In the genomic region with DNA sequence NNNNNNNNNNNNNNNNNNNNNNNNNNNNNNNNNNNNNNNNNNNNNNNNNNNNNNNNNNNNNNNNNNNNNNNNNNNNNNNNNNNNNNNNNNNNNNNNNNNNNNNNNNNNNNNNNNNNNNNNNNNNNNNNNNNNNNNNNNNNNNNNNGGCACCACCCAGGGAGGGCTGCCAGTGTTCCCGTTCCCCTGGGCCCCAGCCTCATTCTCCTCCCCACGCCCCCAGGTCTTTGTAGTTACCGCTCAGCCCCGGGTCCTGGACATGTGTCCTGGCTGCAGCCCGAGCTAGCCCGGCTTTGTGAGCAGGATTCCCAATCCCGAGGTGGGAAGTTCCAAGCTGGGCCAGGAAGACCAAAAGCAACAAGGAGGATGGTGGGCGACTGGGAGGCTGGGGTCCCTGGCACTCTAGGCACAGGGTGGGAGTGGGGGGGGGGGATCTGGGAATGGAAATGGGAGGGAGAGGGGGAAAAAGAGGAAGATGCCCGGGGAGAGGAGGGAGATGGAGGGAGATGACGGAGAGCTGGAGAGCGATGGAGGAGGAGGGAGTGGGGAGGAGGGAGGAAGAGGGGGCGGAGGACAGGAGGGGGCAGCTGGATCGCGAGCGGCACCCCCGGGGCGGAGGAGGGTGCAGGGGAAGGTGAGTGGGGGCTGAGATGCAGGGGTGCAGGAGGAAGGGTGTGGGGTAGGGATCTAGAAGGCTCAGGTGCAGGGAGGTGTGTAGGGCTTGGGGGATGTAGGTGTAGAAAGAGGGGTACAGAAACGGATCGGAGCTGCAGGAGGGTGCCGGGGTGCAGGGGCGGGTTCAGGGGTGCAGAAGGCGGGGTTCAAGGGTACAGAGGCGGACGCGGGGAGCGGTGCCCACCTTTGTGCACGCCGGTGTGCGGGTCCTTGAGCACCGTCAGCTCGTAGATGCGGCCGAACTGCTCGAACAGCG, we compare ENCODE assay signal across 8 mouse cellular contexts. TPM values are rescaled to one million over a fixed set of nuclear protein-coding genes. Genes with fewer than 3 reads are reported as not detected.
A peak's percentile ranks its signal among the peaks of the same experiment; 100 is the strongest.
DNase-seq lines count a peak whose midpoint lies in the region; ATAC-seq and TF ChIP-seq lines count a peak whose summit lies in the region.

No protein-coding gene starts in this region.

- peaks cover 16% of the 10 kb centered on the region for H3K4me1 ChIP-seq in limb, embryonic 10.5 days
- H3K4me1 ChIP-seq in small intestine, adult 2 months (ENCODE audit: control insufficient read depth, insufficient read depth, insufficient read length, low read length) = peaks cover 8% of the 10 kb centered on the region; the same call in 1 of the 2 replicates

- 5% methylated on average over 31 of the region's 35 CpGs for WGBS in limb, embryonic 10.5 days
- WGBS in small intestine, adult 2 months = 5% methylated on average over 35 of the region's 35 CpGs

- no peak for ATAC-seq in frontal cortex, adult (ENCODE audit: low TSS enrichment)

- no peak for TF ChIP-seq CTCF in gastrocnemius, adult 2 months (IDR thresholded peaks at IDR 0.05)
- TF ChIP-seq CTCF in small intestine, adult 2 months (IDR thresholded peaks at IDR 0.05; ENCODE audit: extremely low read depth, insufficient read length, insufficient replicate concordance, low read depth, low read length) = no peak

- no peak for TF ChIP-seq POLR2A in small intestine, adult 2 months (IDR thresholded peaks at IDR 0.05; ENCODE audit: low read depth, low read length)

- intact Hi-C loops in gastrocnemius, adult 2 months (cut with DNase I) = no loop called here

- no peaks in the 10 kb centered on the region for H3K9me3 ChIP-seq in limb, embryonic 10.5 days (replicated peaks)

- DNase-seq in gastrocnemius, adult 2 months = no peak
- DNase-seq in gastrocnemius, postnatal 25 days = no peak
- peak; percentile 34 for DNase-seq in thymus, postnatal 14 days
- DNase-seq in thymus, postnatal 36 days = no peak
- no peak for DNase-seq in limb, embryonic 10.5 days (ENCODE audit: low spot score)
- no peak for DNase-seq in urinary bladder, adult 18-20 months (ENCODE audit: low spot score in 2 of 2)

- peaks cover 13% of the 10 kb centered on the region for H3K36me3 ChIP-seq in limb, embryonic 10.5 days
- H3K36me3 ChIP-seq in small intestine, adult 2 months (ENCODE audit: control insufficient read depth, insufficient read depth, low read length) = peaks cover 4% of the 10 kb centered on the region; the same call in 1 of the 2 replicates

- peak overlapping the region; percentile 78 for H3K4me3 ChIP-seq in gastrocnemius, adult 2 months
- peak overlapping the region; percentile 51 for H3K4me3 ChIP-seq in limb, embryonic 10.5 days
- peak overlapping the region; percentile 65 for H3K4me3 ChIP-seq in small intestine, adult 2 months (ENCODE audit: low read depth, low read length)

- H3K27ac ChIP-seq in gastrocnemius, adult 2 months = peak overlapping the region; percentile 49; the same call in 1 of the 2 replicates
- H3K27ac ChIP-seq in limb, embryonic 10.5 days = peak overlapping the region; percentile 25; the same call in 1 of the 2 replicates
- no peak overlapping the region for H3K27ac ChIP-seq in small intestine, adult 2 months (ENCODE audit: insufficient read depth, low read depth, low read length)

- peaks cover 59% of the 10 kb centered on the region for H3K27me3 ChIP-seq in limb, embryonic 10.5 days (ENCODE audit: low read depth, poor library complexity, severe bottlenecking)
- peaks cover 26% of the 10 kb centered on the region for H3K27me3 ChIP-seq in small intestine, adult 2 months (ENCODE audit: control insufficient read depth, insufficient read depth, low read length)

RNA-seq across cellular contexts. Expression of gene Celf5, which starts 0.6 kb away (rescaled TPM):
- total RNA-seq in gastrocnemius, adult 2 months (2021) = under 1 TPM in 1 of 2 experiments, not detected in 1; 0.17 TPM
- under 1 TPM in 1 of 2 experiments, not detected in 1; 0.24 TPM for total RNA-seq in gastrocnemius, postnatal 25 days (2021)
- polyA plus RNA-seq in limb, embryonic 10.5 days (2016; fragmentation: Nextera tagmentation; extraction: Ambion mirVana) = 0.24 and 0.48 TPM in 2 replicates
- 1.1 and 3.3 TPM in 2 replicates for polyA plus RNA-seq in small intestine, adult 2 months (2012; rRNA removed)

RNA-seq across cellular contexts. Expression of gene Ncln, which starts 14.3 kb away (rescaled TPM):
- 10 to 100 TPM; 38.3 to 44.8 TPM for total RNA-seq in gastrocnemius, adult 2 months (2021)
- total RNA-seq in gastrocnemius, postnatal 25 days (2021) = 10 to 100 TPM; 34.2 to 47.8 TPM
- polyA plus RNA-seq in limb, embryonic 10.5 days (2016; fragmentation: Nextera tagmentation; extraction: Ambion mirVana) = 100 and 102 TPM in 2 replicates
- polyA plus RNA-seq in small intestine, adult 2 months (2012; rRNA removed) = 196 and 354 TPM in 2 replicates

RNA-seq across cellular contexts. Expression of gene S1pr4, which starts 18.1 kb away (rescaled TPM):
- 1 to 10 TPM in 1 of 2 experiments, under 1 TPM in 1; 0.97 to 1.2 TPM for total RNA-seq in gastrocnemius, adult 2 months (2021)
- under 1 TPM; 0.99 to 1.00 TPM for total RNA-seq in gastrocnemius, postnatal 25 days (2021)
- polyA plus RNA-seq in limb, embryonic 10.5 days (2016; fragmentation: Nextera tagmentation; extraction: Ambion mirVana) = 0.34 and 0.39 TPM in 2 replicates
- 4.0 and 5.6 TPM in 2 replicates for polyA plus RNA-seq in small intestine, adult 2 months (2012; rRNA removed)

RNA-seq across cellular contexts. Expression of gene Nfic, which starts 26.4 kb away (rescaled TPM):
- total RNA-seq in gastrocnemius, adult 2 months (2021) = 100 to 1,000 TPM; 207 to 215 TPM
- 100 to 1,000 TPM; 215 to 268 TPM for total RNA-seq in gastrocnemius, postnatal 25 days (2021)
- 9.3 and 19.8 TPM in 2 replicates for polyA plus RNA-seq in limb, embryonic 10.5 days (2016; fragmentation: Nextera tagmentation; extraction: Ambion mirVana)
- polyA plus RNA-seq in small intestine, adult 2 months (2012; rRNA removed) = 15.5 and 19.4 TPM in 2 replicates

RNA-seq across cellular contexts. Expression of gene Gna15, which starts 42.2 kb away (rescaled TPM):
- total RNA-seq in gastrocnemius, adult 2 months (2021) = under 1 TPM; 0.26 to 0.53 TPM
- total RNA-seq in gastrocnemius, postnatal 25 days (2021) = under 1 TPM; 0.36 to 0.62 TPM
- 0.80 and 2.0 TPM in 2 replicates for polyA plus RNA-seq in limb, embryonic 10.5 days (2016; fragmentation: Nextera tagmentation; extraction: Ambion mirVana)
- 1.5 and 3.0 TPM in 2 replicates for polyA plus RNA-seq in small intestine, adult 2 months (2012; rRNA removed)
